Mouse (Mus musculus) thymus, postnatal 0 days (tissue): ENCODE results near the gene Taar8c. TPM values are rescaled to one million over a fixed set of nuclear protein-coding genes. Genes with fewer than 3 reads are reported as not detected.
"Not testable (repeated sequence)": the region's sequence is repeated elsewhere in the genome, so short reads cannot be mapped to it uniquely, and the experiment has no call there.

Experiments used
- DNase-seq: peaks from one replicate; pipeline ENCODE4 v3.0.0-alpha.2; 2015; ENCODE audit warnings: low spot score
- polyA plus RNA-seq: library from polyadenylated mRNA; unstranded; fragments of >200 nt; fragmentation: Nextera tagmentation; extraction: Ambion mirVana; gene quantifications from 2 replicates; pipeline ENCODE4 v1.2.1, GENCODE M21; 2015

Taar8c gene
- not detected in 2 replicates for polyA plus RNA-seq

- DNase-seq: not testable (repeated sequence)
These were observed at the start of gene Taar8c for GRCm38 (mm10) chr10:24101812-24102211. TSS of gene Taar8c (minus strand) at chr10:24101912.

GRCm38 (mm10) chr10:24150086-24150485 lies 48.4 kb upstream of the Taar8c start:
- DNase-seq: no peak

DNA sequence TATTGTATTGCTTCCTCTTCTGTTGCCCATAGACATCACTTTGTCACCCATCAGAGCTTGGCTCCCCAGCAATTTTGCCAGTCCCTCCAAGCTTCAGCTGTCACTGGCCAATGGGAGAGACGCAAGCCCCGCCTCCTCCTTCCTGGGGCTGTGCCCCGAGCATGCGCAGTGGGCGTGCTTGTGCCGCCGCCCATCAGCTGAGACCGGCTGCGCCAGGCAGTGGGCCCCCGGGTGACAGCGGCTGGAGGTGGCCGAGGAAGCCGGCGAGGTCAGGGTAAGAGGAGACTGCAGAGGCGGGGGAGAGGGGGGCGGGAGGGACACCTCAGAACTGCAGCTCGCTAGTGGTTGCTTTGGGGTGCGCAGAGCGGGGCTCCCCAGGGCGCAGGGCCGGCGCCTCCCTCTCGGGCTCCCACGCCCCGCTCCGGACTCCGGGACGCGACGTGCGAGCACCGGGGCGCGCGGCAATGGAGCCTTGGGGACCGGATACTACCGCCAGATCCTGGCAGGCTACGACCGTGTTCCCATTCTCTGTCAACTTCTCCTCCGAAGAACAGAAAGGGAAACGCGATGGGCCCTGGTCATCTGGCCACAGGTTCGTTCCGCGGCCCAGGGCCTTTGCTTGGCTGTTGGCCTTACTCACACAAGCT lies 47.5 kb upstream of the Taar8c start, which contains the start of gene Stx7:
Stx7 (plus strand) TSS at position 168 of the 647 bp plus-strand sequence.
- peak; percentile 93 for DNase-seq

GRCm38 (mm10) chr10:24142735-24143134 lies 41.0 kb upstream of the Taar8c start:
- no peak for DNase-seq

GRCm38 (mm10) chr10:24138623-24139261 lies 37.0 kb upstream of the Taar8c start:
- DNase-seq: no peak

DNA sequence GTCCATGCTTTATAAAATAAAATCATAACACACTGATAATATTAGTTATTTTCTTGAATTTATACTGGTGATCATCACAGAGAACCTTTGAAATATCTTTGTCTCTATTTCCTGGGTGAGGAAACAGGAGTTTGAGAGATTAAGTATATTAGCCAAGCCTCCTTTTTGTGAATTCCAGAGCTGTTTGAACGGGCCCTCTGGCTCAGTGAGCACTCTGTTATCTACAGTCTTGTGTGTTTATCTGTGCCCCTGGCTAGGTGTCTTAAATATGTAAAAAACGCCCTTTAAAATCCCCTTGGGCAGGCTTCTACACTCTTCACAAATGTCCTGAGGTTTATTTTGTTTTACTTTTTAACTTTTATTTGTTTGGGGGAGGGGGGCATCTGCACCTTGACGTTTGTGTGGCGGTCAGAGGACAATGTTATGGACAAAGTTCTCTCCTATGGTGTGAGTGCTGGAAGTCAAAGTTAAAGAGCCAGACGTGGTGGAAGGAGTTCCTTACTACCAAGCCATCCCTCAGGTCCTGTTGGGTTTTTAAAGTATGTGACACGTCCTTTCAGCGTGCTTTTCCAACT lies 32.4 kb upstream of the Taar8c start:
- no peak for DNase-seq

- no peak for DNase-seq
These were observed 31.4 kb upstream of the Taar8c start for GRCm38 (mm10) chr10:24133132-24133531.

- peak; percentile 12 for DNase-seq
These were observed 30.6 kb upstream of the Taar8c start for GRCm38 (mm10) chr10:24132273-24132672.

DNA sequence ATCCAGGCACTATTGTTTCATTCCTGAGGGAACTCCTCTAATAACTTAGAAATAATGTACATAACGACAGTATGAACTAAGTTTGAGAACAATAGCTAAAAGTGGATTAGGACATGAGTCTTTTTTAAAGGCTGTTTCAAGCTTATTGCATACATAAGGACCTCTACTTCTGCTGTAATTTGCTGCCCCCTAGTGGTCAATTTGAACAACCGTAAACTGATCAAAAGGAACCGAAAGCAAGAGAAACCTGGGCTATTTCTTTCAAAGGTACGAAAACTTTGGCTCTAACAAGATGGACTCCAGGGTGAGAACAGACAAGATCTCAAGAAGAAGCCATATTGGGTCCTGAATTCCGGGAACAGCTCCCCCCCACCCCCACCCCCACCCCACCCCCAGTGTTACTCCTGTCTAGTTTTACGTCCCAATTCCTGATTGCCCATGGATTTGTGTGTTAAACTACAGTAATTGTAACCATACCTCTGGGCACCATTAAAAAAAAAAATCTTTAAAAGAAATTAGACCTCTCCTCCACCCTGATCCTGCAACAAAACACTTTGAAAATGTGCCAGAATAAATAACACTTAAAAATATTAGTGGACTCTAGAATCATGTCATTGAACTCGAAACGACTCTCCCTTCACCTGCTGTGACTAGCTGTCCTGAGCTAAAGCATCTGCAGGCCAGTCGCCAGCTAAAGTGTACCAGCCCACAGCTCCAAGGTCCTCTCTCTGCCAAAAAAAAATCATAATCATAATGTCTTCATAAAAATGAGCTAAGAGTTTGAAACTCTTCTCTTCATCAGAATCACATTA lies 29.9 kb upstream of the Taar8c start:
- DNase-seq: peak; percentile 83

DNA sequence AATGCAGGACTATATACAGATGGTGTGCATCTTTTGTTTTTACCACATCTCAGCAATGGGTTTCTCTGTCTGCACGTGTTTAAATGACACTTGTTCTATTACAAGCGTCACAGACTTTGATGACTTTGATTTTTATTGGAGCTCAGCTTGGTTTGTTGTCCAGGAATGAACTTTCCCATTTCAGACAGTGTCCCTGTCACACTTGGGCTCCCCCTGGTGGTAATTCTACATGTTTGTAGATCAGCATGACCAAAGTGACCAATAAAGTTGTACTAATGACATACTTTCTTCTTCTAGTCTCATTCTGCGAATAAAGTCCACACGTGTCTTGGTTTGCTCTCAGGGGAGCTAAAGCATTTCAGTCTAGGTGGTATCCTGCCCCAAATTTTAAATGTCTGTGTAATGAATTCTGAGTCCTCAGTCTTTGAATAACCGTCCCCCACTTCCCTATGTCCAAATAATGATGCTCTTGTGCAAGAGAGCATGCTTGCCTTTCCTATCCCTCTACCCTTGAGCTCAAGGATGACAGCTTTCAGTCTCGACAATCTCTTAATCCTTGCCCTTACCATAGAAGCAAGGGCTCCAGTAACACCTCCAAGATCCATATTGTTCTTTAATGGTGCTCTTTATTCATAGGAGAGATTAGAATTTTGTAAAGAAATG lies 9.5 kb upstream of the Taar8c start:
- peak; percentile 11 for DNase-seq

GRCm38 (mm10) chr10:24109434-24109833 lies 7.7 kb upstream of the Taar8c start, which contains the start of gene Taar9:
TSS of gene Taar9 (minus strand) at chr10:24109534.
- not testable (repeated sequence) for DNase-seq

GRCm38 (mm10) chr10:24108236-24108635 lies 6.5 kb upstream of the Taar8c start:
- DNase-seq: no peak

DNA sequence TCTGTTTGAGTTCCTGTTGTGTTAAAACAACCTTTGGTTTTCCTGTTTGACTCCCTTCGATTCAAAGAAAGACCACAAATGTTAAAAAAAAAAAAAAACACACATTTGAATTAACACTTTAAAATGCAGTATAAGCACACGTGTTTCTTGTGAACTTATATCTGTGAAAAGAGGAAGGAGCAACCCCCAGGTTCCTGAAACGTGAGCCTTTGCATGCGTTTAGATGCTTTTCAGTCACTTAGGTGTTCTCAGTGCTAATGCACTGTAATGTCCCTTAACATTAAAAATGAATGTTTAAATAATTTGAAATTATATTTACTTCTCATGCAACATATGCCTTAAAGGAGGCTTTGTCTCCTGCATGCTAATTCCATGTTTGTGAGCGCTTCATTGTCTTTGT lies 6.0 kb upstream of the Taar8c start:
- DNase-seq: no peak

DNA sequence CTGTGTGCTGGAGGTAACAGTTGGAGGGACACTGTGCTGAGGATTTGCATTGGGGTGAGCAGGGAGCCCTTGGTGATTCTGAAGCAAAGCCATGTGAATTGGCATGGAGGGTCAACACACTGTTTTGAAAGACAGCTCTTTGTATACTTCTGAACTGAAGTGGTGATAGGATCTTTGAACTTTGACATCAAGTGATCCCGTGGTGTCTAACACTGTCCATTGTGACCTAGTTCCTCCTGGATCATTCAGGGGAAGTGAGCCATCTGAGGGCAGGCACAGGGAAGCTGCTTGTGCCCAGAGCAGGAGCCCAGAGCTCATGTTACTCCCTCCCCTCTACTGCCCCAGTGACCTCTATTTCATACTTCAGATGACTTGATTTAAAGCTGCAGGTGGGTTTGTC lies 1.6 kb upstream of the Taar8c start:
- DNase-seq: not testable (repeated sequence)

GRCm38 (mm10) chr10:24097010-24097409 lies 4.7 kb downstream of the Taar8c start:
- DNase-seq: not testable (repeated sequence)

GRCm38 (mm10) chr10:24092194-24092593 lies 9.5 kb downstream of the Taar8c start, which contains the start of gene Taar8b:
TSS of gene Taar8b (minus strand) at chr10:24092294.
- no peak for DNase-seq

DNA sequence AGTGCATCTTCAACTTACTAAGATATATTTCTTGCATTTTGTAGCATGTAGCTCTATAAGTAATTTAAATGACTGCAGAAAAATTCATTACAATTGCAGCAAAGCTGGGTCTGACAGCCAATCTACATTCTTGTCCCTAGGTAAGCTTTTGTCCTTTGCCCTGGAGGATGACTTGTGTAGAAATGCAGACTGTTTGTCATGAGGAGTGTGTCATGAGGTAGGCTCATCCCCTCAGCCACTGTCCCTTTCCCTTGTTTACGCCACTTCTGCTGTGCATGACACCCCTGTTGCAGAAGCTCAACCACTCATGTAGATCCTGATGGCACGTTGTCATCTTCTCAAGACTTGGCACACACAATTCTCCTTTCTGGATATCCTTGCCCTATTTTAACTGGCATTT lies 14.5 kb downstream of the Taar8c start:
- DNase-seq: no peak

DNA sequence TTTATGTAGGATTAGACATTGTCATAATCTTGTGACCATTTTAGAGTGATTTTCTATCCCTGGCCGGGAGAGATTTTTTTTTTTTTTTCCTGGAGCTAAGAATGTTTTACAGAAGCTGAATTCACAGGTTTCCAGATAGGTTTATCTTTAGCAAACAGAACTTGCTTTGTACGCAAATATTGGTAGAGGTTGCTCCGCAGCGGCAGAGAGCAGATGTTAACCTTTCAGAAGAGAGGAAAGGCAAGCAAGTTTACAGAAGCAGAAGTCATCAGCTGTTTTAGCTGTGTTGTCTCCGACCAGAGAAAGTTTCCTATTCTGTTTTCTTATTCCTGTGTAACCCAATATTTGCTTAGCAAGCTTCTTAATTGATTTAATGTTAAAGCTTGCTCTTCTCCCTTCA lies 15.2 kb downstream of the Taar8c start:
- no peak for DNase-seq

GRCm38 (mm10) chr10:24085936-24086335 lies 15.8 kb downstream of the Taar8c start:
- DNase-seq: no peak

DNA sequence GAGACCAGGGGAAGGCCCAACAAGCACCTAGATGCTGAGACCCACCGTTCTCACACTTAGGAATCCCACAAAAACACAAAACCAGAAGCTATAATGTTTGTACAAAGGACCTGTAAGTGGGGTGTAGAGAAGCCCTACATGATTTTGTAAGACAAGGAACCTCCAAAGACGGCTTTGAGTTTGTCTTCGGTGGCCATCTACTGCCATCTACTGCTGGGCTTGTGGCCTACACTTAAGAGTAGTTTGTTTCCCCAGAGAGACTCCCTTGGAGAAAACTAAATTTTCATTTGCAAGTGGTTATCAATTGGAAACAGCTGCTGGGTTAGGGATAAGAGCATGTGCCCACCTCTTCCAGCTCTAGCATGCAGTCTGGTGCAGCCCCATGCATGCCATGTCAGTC lies 21.5 kb downstream of the Taar8c start:
- DNase-seq: peak; percentile 22

DNA sequence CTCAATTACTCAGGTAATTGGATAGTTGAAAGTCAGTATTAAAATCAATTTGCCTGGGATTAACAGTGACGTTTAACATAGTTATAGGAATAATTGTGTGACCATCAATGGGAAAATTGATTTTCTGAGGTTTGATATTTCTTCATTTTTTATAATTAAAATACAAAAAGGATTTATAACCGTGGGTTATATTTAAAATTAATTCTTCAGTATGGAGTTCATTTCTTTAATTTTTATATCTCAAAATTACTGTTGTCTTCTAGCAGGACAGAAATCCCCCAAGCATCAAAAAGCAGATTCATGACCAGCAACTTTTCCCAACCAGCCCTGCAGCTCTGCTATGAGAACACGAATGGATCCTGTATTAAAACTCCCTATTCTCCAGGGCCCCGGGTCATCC lies 25.5 kb downstream of the Taar8c start, which contains the start of gene Taar8a:
Taar8a (plus strand) TSS at position 301 of the 400 bp plus-strand sequence.
- DNase-seq: not testable (repeated sequence)
